Mouse (Mus musculus): ENCODE data around the gene Nrn1l.

GRCm38 (mm10) chr8:105936866-105937475, 43.6 kb downstream of the Nrn1l start:
- 0 out of 2 replicates have a peak, but pooled peaks have one; percentile 5 for TF ChIP-seq CTCF (IDR thresholded peaks at IDR 0.05)
- peak; percentile 94 for TF ChIP-seq POLR2A (IDR thresholded peaks at IDR 0.05; ENCODE audit: insufficient read depth, low read depth, low read length)
